Mouse (Mus musculus): Measurements from ENCODE around the gene Gm28043.

Gm28043 gene

DNA sequence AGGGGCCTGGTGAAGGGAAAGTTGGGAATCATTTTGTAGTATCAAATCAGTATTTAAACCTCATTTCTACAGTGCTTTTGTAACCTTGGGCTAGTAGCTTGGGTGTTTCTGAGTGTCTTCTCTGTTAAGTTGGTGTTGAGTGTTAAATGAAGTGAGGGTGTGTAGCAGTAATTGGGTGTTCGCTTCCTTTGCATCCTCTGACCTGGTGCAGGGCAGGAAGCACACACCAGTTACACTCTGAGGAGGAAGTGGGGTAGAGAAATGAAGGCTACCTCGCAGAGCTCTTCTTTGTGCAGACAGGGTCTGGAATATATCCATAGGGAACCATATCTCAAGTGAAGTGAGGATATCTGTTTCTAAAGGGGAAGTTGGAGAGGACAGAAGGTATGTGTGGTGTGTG, 66.2 kb downstream of the Gm28043 start:
- DNase-seq (ENCODE audit: low read depth) = no peak

DNA sequence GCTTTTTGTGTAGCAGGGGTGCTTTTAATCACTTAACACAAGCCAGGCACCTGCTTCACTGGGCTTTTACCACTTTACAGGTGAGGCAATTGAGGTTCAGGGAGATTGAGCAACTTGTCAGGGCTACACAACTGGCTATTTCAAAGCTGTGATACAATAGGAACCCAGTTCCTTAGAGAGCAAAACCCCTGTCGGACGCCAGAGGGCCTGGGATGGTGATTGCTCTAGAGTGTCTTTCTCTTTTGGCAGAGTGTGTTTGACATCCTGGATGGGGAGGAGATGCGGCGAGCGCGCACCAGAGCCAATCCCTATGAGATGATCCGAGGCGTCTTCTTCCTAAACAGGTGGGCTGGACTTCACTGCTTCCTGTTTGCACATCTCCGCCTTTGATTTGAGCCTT, 67.0 kb downstream of the Gm28043 start:
- DNase-seq (ENCODE audit: low read depth) = no peak

- no peak for DNase-seq (ENCODE audit: low read depth)
Observed at GRCm38 (mm10) chr17:29682261-29682660, 67.6 kb downstream of the Gm28043 start.

- no peak for DNase-seq (ENCODE audit: low read depth)
Observed at GRCm38 (mm10) chr17:29683127-29683526, 68.5 kb downstream of the Gm28043 start.

- DNase-seq (ENCODE audit: low read depth) = no peak
Observed at GRCm38 (mm10) chr17:29684275-29684674, 69.6 kb downstream of the Gm28043 start.

- DNase-seq (ENCODE audit: low read depth) = no peak
Observed at GRCm38 (mm10) chr17:29686771-29687170, 72.1 kb downstream of the Gm28043 start.

DNA sequence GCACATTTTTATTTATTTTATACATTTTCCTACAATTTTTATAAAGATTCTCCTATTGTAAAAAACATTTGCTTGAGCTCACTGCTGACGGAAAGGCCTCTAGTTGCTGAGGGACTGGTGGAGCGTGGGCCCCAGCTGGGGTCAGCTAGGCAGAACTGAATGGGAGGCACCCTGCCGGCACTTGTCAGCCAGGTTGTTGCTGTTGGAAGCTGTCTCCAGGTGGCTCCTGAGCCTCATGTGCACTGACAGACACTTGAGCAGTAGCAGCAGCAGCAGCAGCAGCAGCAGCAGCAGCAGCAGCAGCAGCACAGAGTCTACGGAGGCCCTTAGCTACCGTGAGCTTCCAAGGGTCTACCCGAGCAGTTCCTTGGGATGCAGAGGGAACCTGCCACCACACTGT, 72.7 kb downstream of the Gm28043 start:
- DNase-seq (ENCODE audit: low read depth) = no peak

DNA sequence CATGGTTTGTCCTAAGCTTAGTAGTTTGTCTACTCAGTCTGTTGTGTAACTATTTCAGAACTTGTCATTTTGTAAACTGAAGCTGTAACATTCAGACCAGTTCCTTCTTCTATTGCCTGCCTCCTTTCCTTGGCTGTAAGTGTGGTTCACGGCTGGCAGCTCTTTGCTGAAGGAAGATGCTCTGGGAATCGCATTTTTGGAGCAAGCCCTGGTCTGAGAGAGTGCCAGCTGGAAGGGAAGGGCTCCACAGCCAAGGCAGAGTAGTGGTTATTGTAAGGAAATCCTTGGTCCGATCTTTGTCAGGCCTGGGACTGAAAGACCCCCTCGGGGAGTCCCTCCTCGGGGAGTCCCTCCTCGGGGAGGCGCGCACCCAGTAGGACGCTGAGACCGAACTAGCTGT, 73.9 kb downstream of the Gm28043 start:
- DNase-seq (ENCODE audit: low read depth) = no peak

GRCm38 (mm10) chr17:29690257-29690656, 75.6 kb downstream of the Gm28043 start:
- no peak for DNase-seq (ENCODE audit: low read depth)

GRCm38 (mm10) chr17:29692827-29693226, 78.2 kb downstream of the Gm28043 start:
- DNase-seq (ENCODE audit: low read depth) = no peak

- peak; percentile 37 for DNase-seq (ENCODE audit: low read depth)
Observed at GRCm38 (mm10) chr17:29693571-29693970, 78.9 kb downstream of the Gm28043 start.

- no peak for DNase-seq (ENCODE audit: low read depth)
Observed at GRCm38 (mm10) chr17:29694516-29694915, 79.8 kb downstream of the Gm28043 start.

- no peak for DNase-seq (ENCODE audit: low read depth)
Observed at GRCm38 (mm10) chr17:29696940-29697339, 82.3 kb downstream of the Gm28043 start.

DNA sequence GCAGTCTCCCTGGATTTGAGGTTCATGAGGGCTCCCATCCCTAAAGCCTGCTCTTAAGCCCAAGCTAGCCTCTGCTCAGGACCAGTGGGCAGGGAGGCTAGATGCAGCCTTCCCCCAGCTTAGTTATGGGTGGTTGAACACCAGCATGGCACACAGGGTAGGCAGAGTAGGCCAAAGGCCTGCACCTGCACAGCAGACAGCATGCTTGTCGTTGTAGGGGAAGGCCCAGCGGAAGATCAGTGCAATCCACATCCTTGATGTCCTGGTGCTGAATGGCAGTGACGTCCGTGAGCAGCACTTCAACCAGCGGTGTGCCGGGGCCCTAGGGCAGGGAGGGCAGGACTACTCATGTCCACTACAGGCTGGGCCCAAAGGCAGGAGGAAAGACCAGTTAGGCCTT, 83.7 kb downstream of the Gm28043 start:
- no peak for DNase-seq (ENCODE audit: low read depth)

DNA sequence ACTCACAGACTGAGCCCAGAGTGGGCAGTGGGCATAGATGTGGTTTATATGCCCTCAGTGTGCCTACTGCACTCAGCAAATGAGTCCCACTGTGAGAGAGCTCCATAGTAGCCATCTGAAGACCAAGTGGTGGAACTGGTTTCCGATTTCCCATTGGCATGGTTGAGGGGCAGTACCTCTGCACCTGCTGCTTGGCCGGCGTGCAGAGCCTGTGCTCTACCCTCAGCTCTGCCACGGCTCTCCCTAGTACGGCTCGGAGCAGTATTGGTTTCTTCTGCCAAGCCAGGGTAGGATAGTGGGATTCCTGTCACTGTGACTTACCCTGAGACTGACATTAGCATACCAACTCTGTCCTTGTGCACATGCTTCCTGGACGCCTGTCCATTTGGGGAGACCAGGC, 85.9 kb downstream of the Gm28043 start:
- DNase-seq (ENCODE audit: low read depth) = no peak

- DNase-seq (ENCODE audit: low read depth) = no peak
Observed at GRCm38 (mm10) chr17:29702938-29703710, 88.4 kb downstream of the Gm28043 start.

- DNase-seq (ENCODE audit: low read depth) = peak; percentile 67
Observed at GRCm38 (mm10) chr17:29704781-29705180, 90.1 kb downstream of the Gm28043 start.

DNA sequence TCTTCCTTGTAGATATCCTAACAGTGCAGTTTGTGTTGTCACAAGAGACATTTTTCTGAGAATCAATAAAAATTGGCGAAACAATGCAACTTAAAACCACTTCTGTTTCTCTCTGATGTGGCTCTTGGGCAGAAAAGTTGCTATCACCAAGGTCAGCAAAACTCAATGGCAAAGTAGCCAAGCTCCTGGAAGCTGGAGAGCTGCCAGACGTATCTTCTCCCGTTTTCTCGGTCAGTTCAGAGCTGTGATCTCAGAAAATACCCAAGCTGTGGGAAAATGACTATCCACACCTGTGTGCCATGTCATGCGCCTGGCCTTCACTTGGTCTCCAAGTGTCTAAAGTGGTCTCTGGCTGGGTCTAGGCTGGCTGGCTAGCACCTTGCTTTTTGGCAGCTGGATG, 91.2 kb downstream of the Gm28043 start:
- DNase-seq (ENCODE audit: low read depth) = no peak

DNA sequence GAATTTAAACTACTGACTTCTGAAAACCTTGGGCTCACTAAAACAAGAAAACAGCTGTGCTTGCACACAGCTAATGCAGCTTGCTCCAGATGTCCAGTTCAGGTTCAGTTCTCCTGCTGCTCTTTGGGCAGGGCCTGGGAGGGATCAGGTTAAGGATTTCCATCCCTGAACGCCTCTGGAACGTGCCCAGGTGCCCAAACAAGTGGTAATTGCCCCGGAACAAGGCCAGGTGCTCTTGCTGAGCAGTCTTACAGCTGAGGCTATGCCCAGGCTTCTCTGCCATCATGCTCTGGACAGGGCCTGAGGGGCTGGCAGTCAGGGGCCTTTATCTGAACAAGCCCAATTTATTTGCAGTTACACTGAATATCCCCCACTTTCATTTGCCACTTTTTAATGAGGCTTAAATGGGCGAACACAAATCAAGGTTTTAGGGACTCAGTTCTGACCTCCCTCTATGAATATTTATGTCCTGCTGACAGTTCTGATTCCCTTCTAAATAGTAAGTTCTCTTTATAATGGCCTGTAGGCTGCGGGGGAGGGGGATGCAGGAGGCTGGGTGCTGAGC, 92.4 kb downstream of the Gm28043 start:
- DNase-seq (ENCODE audit: low read depth) = no peak

DNA sequence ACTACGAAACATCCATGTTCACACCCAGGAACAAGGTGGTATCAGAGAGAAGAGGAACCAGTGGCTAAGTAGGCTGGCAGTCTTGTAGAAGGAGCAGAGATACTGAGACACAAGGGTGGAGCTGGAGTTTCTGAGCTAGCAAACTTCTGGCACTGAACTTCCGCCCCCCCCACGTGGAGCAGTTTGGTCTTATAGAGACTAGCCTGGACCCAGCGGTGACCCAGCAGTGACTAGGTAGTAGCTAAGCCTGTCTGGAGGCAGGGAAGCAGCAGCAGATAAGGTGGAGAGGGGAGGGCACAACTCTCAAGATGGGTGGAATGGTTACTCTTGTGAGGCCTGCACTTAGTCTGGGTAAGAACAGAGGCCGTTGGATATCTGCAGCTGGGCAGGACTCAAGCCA, 94.1 kb downstream of the Gm28043 start:
- DNase-seq (ENCODE audit: low read depth) = no peak

GRCm38 (mm10) chr17:29710562-29711044, 95.9 kb downstream of the Gm28043 start:
- no peak for DNase-seq (ENCODE audit: low read depth)

GRCm38 (mm10) chr17:29711076-29711744, 96.5 kb downstream of the Gm28043 start:
- no peak for DNase-seq (ENCODE audit: low read depth)

DNA sequence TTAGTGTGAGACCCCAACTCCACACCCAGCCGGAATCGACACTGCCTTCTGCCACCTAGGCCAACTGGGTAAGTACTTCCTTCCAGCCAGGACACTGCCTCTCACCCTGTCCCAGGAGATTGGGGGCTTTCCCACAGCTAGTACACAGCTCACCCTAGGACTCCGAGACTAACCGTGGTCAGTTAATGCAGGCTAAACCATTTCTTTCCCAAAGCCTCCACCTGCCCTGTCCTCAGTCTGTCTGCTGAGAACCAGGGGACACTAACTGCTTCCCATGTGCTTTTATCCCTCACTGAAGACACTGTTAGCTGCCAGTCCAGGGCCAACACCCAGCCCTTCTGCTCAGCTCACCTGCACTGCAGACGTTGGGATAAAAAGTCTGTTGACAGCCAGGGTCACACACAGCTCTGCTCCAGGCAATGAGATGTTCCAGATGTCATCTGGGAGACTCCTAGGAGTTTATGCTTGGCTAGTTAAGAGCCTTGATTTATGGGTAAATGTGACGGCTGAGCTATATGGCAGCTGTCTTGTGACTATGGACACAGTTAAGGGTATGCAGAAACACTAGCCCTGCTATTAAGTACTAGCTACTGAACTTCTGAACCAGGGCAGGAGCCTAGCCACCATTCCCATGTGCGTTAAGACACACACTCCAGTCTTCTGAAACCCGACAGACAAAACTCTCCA, 97.2 kb downstream of the Gm28043 start:
- DNase-seq (ENCODE audit: low read depth) = no peak

Measured in induced T-regulatory cell, adult 2 months (primary cell).